Mouse (Mus musculus) left cerebral cortex, adult 18-20 months (tissue): Measurements from ENCODE around the gene Csf3r. TPM values are rescaled to one million over a fixed set of nuclear protein-coding genes. Genes with fewer than 3 reads are reported as not detected.
A peak's percentile ranks its signal among the peaks of the same experiment; 100 is the strongest.

ENCODE experiments used
- DNase-seq, 2 experiments: peaks; one replicate each; pipeline ENCODE4 v3.0.0; 2021 to 2022; ENCODE audit warnings: low spot score in 2 of 2, mixed read lengths in 1 of 2
- total RNA-seq, 2 experiments: library from RNA; stranded (reverse); gene quantifications; 2 replicates each; pipeline ENCODE4 v1.2.3; 2021

The Csf3r gene
- total RNA-seq, 2 experiments from 2014 or later: 4.2 to 5.3 TPM

DNA sequence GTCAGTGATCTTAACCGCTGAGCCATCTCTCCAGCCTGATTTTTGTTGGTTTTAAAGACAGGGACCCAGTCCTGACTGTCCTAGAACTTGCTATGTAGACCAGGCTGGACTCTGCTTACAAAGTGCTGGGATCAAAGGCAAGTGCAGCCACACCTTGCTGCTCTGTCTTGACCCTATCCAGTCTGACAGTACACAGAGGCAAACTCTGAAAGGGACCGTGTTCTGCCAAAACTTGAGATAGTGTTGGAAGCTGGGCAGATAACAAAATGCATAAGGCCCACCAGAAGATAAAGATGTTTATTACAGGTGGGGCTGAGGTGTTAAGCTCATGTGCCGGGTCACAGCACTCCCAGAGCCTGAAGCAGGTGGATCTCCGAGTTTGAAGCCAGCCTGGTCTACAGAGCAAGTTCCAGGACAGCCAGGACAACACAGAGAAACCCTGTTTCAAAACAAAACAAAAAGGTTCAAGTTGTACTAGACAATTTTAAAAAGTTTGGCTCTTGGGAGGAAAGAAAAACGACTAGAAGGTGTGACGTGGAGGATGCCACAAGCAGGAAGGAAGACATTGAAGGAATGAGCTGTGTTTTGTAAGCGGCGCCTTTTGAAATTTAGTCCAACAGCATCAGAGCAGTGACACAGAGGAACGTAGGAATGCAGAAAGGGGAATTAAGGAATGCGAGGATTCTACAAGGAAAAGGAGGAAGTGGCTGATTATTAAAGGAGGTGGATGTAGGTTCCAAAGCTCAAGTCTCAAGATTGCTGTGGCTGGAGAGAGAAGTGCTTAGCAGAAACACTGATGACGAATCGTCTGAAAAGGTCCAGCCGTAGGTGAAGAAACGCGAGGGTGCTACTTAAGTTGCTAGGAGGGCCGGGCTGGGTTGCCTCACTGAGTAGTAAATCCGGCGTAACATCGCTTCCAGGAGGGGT, 33.1 kb downstream of the Csf3r start:
- DNase-seq: no peak

DNA sequence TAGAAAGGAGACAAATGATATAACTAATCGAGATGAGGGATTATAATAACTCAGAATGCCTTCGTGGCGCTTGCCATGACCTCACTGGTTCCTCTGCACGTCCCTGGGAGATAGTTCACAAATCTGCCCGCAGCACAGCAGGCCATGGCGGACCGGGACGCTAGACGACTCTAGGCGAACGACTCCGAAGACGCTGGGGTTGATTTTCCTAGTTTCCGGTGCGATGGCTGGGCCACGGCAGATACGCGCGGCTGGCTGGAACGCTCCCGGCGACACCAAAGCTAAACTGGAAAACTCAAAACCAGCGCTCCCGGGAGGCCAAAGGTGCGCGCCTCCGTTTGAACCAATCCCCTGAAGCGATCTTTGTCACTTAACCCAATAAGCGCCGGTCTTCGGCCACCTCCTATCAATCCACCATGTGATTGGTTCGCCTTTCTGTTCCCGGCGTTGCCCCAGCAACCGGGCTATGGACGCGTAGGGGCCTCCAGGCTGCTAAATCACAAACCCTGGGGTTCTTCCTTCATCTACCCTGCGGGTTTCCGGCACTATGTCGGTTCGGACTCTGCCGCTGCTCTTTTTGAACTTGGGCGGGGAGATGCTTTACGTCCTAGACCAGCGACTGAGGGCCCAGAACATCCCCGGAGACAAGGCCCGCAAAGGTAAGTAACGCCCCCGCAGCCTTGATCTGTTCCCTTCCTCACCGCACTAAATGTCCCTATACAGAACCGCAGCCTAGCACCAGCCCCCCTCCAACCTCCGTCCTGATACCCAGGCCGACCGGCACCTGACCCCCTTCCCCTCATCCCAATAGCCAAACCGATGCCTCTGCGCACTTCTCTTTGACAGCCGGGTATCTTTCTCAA, 34.0 kb downstream of the Csf3r start, which contains the start of gene Oscp1:
Gene Oscp1 (plus strand): TSS at position 432 of the 863 bp plus-strand sequence.
- DNase-seq: peak; percentile 91 to 94

- peak; percentile 72 to 80 for DNase-seq
Measured at GRCm38 (mm10) chr4:126058997-126059362, 34.6 kb downstream of the Csf3r start.

GRCm38 (mm10) chr4:126062856-126063255, 38.5 kb downstream of the Csf3r start:
- DNase-seq: peak in 1 of 2 experiments; percentile 19

- DNase-seq: no peak
Measured at GRCm38 (mm10) chr4:126065241-126065640, 40.9 kb downstream of the Csf3r start.

- DNase-seq: peak in 1 of 2 experiments; percentile 31
Measured at GRCm38 (mm10) chr4:126067401-126068077, 43.2 kb downstream of the Csf3r start.

DNA sequence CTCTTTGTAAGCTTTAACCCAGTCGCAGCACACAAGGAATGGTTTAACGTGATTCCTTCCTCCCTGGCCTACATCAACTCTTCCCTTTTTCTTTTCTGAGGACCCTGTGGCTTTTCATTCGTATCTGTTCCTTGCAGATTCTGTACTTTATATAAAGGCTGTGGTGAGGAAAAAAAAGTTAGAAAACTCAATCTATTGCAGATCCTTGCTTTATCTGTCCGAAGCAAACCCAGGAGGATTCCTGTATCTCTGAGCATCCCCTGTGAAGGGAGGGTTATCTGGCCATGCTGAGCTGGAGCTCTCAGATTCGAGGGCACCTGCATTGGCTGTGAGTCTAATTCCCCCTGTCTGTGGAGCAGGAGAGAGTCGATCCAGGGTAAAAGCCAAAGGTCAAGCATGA, 44.5 kb downstream of the Csf3r start:
- DNase-seq: no peak

DNA sequence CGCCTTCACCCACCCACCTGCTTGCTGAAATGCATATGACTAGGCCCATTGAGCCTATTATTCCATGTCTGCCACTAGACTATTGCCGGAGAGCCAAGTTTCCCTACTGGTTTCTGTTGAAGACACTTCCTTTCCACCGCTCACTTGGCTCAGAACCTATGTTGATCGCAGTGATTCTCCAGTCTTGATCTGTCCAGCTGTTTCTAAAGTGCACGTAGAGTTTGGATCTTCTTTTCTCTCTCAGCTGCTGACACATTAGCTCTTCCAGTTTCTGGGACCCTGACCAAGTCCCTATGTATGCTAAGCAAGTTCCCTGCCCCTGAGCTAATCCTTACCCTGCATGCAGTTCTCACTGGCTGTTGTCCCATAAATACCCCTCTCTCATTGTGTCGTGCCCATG, 53.5 kb downstream of the Csf3r start:
- DNase-seq: no peak

DNA sequence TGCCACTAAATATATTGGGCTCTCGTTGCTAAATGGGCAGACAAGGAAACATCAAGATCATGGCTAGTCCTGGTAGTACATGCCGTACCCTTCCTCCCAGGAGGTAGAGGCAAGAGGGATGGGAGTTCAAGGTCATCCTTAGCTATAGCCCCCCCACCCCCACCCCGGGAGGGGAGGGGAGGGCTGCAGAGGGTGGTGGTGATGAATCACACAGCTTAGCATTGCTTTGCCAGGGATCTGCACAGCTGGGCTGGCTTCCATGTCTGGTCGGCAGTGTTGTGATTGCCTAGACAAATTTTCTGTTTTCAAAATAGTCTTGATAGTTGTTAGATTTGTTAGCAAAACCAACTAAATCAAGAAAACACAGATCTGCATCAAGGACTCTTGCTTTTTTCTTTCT, 54.9 kb downstream of the Csf3r start:
- DNase-seq: no peak

DNA sequence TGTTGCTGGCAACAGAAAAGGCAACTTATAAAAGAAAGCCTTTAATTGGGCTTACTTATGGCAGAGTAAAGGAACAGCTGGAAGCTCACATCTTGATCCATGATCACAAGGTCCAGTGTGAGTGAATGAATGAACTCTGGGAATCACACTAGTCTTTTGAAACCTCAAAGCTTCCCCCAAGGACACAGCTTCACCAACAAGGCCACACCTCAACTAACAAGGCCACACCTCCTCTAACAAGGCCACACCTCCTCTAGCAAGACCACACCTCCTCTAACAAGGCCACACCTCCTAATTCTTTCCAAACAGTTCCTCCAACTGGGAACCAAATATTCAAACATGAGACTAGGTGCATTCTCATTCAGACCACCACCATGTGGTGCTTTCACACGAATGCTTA, 57.3 kb downstream of the Csf3r start:
- no peak for DNase-seq

DNA sequence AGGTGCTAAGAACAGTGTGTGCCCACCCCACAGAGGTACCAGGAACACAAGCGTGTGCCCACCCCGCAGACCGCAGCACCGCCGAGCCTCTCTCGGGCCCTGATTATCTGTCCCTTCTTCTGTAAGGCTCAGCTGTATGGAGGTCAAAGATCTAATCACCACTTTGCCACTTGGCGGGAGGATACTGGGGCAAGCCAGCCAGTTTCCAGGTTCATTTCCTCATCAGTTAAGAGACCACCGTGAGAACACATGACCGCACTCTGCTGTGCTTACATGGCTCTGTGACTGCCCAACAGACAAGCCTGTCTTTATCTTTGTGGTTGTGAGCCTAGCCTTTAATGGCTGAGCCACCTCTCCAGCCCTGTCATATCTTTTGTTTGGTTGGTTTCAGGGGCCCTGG, 58.7 kb downstream of the Csf3r start:
- no peak for DNase-seq

DNA sequence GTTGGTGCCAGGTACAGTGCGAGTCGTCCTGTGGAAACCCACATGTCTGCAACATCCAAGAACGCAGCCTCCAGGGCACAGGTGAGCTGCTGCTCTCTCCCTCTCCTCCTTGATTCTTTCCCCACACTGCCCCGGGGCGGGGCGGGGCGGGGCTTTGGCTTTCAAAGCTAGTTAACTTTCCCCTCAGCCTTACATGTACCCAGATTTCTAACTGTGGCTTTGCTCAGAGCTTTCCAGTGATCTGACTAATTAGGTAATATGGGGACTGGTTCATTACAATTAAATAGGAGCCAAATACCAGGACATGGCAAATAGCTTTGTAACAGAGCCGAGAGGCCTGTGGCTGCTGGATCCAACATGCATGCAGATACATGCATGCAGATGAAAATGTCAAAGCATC, 60.0 kb downstream of the Csf3r start:
- DNase-seq: no peak

GRCm38 (mm10) chr4:126085996-126086576, 61.7 kb downstream of the Csf3r start:
- peak; percentile 78 to 82 for DNase-seq

DNA sequence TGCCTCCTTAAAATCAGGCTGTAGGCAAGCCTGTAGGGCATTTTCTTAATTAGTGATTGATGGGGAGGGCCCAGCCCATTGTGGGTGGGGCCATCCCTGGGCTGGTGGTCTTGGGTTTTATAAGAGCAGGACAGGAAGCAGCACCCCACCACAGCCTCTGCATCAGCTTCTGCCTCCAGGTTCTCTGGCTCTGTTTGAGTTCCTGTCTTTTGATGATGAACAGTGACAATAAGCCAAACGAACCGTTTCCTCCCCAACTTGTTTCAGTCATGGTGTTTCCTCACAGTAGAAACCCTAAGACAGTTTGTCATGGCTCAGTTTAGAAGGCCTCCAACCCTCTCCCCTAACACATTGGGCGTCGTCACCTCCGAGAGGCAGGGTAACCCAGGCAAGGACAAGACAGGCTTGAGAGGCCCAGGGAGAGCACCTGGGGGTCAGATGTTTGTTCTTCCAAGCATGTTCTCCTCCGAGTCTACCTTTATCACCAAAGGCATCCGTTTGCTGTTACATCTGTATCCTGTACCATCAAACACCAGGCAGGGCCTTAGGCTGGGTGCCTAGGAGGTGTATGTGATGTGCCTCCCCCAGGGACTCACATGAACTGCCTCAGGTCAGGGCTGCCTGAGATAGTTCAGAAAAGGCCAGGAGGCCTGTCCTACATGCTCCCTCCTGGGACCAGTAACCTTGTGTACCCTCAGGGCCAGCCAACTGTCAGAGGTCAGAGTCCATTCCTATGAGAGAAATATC, 65.9 kb downstream of the Csf3r start:
- no peak for DNase-seq

DNA sequence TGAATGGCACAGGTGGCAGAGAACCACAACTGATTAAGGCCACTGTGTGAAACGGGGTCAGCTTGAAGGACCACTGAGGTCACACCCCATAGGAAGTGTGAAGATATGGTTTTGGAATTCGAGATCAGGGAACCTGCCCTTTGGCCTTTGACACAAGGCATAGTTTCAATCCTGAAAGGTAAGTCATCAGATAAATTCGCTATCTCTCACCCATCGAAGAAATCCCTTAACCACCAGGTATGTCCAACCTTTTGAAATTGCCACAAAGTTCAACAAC, 66.4 kb downstream of the Csf3r start:
- no peak for DNase-seq

- DNase-seq: no peak
Measured at GRCm38 (mm10) chr4:126091873-126092272, 67.5 kb downstream of the Csf3r start.
